Mouse (Mus musculus): ENCODE results near the gene Glce.
A peak's percentile ranks its signal among the peaks of the same experiment; 100 is the strongest.

Glce gene

GRCm38 (mm10) chr9:62121551-62122447, 656 bp downstream of the Glce start:
- DNase-seq, result peak; percentile 69 to 77

DNA sequence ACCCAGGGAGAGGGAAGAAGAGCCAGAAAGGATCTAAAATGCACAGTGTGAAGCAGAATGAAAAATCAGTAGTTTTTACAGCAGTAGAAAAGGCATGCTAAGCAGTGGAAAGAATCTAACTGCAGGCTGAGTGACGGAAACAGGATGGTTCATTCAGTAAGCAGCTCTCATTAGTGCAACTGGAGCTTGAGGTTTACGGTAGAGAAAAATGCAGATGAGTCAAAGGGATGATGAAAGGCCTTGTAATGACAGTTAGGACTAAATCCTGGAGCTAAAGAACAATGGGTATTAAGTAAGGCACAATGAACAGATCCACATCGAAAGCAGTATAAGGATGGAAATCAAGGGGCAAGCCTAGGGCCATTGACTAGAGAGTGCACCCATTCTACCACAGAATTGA, 3.7 kb downstream of the Glce start:
- no peak for DNase-seq

DNA sequence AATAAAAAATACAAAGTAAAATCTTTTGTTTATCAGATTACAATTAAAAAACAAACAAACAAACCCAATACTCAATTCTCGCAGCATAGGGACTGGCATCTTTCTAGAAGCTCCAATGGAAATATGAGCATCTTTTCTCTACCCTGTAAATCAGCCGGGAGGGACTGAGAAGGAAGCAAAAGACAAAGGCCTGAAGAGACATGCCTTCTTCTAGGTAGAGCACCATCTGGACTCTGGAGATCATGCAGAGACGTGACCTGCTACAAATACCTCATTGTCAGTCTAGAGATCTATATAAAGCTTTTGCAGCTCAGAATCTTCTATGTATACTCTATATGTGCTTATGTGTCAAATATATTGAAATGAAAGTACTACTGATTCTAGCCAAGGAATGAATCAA, 6.6 kb downstream of the Glce start:
- peak; percentile 54 to 56 for DNase-seq

- no peak for DNase-seq
These were observed 25.9 kb downstream of the Glce start for GRCm38 (mm10) chr9:62096603-62097002.

- DNase-seq, result no peak
These were observed 30.9 kb downstream of the Glce start for GRCm38 (mm10) chr9:62091604-62092003.

- no peak for DNase-seq
These were observed 36.9 kb downstream of the Glce start for GRCm38 (mm10) chr9:62085548-62085947.

GRCm38 (mm10) chr9:62084896-62085295, 37.6 kb downstream of the Glce start:
- no peak for DNase-seq

DNA sequence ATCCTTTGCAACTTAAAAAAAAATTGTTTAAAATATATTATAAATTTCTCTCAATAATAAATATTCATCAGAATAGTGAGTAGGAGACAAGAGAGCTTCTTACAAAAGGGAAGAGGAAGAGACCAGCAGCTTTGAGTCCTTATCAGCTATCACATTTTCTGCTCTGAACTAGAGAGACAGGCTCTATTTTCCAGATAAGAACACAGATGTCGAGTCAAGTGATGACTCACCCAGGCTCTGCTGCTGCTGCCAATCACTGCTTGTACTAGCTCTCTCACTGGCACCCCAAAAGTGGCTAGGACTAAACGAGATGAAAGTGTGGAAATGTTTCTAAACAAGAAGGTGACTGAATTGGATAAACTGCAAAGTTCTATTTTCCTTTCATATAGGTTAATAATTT, 39.5 kb downstream of the Glce start:
- no peak for DNase-seq

DNA sequence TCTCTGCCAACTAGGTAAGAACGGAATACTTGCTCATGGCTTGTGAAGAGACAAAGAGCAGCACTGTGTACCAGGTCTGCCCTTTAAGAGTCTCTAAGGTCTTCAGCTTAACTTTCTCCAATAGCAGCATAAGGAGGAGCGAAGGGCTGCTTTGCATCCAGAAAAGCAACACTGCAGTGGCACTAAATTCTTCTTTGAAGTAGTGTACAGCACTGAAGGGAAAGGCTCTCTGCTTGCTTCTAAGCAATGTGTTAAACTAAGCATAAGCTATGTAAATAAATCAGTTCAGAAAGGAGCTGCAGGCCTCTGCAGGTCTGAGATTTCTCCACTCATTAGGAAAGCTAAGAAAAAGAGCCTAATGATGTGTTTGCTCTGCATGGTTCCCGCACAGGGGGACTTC, 40.9 kb downstream of the Glce start:
- no peak for DNase-seq

GRCm38 (mm10) chr9:62080028-62080760, 42.3 kb downstream of the Glce start:
- DNase-seq, result no peak

- DNase-seq, result no peak
These were observed 60.2 kb downstream of the Glce start for GRCm38 (mm10) chr9:62062234-62062633.

DNA sequence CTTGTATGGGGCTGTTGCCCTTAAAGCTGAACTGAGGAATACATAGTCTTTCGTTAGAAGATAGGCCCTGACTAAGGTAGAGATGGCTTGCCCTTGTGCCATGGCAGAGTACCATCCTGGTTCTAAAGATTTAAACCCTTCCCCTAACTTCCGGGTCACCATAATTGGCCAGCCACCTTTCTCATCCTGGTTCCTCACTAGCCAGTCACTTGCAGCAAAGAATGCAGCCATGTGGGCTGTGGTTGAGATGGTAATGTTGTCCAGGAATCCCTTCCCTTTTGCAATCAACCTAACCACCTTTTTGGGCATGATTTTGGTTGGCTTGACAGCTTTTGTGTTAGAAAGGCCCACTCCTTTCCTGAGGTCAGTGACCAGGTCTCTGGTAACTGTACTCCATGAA, 62.0 kb downstream of the Glce start:
- DNase-seq, result no peak

DNA sequence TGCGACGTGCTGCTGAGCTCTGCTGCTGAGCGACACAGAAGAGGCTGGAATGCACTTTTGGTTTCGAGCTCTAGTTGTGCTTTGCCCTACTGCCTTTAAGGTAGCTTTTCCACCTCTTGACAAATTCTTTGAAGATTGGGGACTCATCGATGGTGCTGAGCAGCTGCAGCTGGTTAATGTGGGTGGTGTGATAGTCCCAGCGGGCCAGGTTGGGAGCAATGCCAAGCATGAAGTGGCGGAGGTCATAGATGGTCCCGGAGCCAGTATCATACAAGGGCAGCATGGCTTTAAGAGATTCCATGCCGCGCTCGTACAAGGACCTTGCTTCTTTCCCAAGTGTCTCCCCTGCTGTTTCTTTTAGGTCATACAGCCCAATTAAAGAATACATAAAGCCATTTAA, 62.5 kb downstream of the Glce start:
- peak; percentile 37 to 44 for DNase-seq

GRCm38 (mm10) chr9:62057881-62058506, 64.5 kb downstream of the Glce start:
- DNase-seq, result no peak

GRCm38 (mm10) chr9:62056206-62056605, 66.2 kb downstream of the Glce start:
- peak in 1 of 2 experiments; percentile 54 for DNase-seq

GRCm38 (mm10) chr9:62050801-62051200, 71.7 kb downstream of the Glce start:
- DNase-seq, result peak; percentile 60 to 66

DNA sequence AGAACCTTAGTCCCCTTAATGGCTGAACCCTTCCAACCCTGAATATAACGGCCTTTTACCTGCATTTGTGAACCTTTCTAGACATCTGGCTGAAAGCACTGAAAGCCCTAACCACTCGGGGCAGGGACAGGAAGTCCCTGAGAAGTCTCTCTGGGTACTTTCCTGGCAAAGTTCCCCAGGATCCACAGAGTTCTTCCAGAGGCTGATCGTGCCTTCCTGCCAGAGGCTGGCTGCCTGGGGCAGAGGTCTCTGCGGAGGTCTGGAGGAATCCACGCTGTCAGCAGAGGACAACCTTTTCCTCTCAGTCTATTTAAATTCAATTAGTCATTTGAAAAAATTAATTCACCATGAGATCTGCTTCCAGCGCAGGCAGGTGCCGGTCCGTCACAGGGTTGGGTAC, 73.3 kb downstream of the Glce start:
- no peak for DNase-seq

- DNase-seq, result no peak
These were observed 80.3 kb downstream of the Glce start for GRCm38 (mm10) chr9:62042167-62042566.

DNA sequence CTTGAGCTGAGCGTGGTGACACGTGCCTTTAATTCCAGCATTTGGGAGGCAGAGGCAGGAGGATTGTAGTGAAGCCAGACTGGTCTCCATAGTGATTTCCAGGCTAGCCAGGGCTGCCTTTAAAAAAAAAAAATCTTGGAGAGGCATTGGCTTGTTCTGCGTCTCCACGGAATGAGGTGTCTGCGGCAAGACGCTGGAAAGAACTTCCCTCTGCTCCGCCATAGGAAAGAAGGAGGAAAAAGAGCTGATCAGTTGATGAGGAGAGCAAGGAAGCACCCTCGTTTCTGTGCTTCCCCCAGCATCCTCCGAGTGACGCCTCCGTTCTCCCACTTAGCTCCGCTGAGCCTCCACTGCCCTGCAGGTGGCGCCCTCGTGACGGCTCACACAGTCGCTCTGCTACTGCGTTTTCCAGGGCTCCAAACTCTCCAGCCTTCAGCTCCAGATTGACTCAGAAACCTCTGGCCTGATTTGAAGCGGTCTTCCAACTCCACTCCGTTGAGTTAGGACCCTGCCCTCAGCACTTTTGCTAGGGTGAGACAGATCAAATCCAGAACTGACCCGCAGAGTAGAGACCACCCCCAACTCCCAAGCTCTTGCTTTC, 82.3 kb downstream of the Glce start:
- DNase-seq, result peak; percentile 96

DNA sequence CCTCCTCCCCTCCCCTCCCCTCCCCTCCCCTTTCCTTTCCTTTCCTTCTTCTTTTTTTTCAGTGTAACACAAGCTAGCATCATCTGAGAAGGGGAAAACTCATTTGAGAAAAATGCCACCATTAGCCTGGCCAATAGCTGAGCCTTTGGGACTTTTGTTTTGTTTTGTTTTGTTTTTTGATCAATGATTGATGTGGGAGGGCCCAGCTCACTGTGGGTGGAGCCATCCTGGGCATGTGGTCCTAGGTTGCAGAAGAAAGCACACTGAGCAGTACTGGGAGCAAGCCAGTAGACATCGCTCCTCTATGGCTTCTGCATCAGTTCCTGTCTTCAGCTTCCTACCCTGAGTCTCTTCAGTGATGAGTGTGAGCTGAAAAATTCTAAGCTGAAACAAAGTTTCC, 86.6 kb downstream of the Glce start:
- no peak for DNase-seq

DNA sequence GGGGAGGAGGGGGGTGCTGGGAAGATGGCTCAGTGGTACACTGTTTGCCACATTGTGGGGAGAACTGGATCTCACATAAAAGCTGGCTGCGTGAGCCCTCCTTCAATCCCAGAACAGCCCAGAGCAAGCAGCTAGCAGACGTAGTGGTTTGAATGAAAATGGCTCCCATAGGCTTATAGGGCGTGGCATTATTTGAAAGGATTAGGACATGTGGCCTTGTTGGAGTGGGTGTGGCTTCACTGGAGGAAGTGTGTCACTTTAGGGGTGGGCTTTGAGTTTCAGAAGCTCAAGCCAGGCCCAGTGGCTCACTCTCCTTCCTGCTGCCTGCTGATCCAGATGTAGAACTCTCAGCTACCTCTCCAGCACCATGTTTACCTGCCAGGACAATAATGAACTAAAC, 90.2 kb downstream of the Glce start:
- no peak for DNase-seq

DNA sequence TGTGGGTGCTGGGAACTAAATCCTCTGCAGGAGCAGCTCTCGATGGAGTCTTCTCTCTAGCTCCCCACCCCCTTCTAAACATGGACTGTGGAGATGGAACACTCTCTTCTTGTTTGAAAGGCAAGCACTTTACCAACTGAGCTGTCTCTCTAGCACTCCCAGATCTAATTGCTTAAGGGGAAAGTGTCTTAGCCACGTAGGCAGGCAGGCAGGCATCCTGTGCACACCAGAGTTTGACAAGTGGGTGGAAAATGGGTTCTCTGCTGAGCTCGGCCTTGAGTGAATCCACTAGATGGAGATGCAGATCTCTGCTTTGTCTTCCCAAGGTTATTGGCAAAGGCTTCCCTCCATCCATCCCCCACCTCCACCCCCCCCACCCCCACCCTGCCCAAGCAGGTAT, 94.4 kb downstream of the Glce start:
- DNase-seq, result no peak

GRCm38 (mm10) chr9:62026600-62026999, 95.9 kb downstream of the Glce start, which contains the start of gene Paqr5:
Gene Paqr5 (minus strand): TSS chr9:62026856.
- DNase-seq, result peak in 1 of 2 experiments; percentile 34

Measured in cerebellum, postnatal 10 days (tissue).